Mouse (Mus musculus): ENCODE measurements around the gene Ifi27l2b. TPM values are rescaled to one million over a fixed set of nuclear protein-coding genes. Genes with fewer than 3 reads are reported as not detected.
"Not testable (repeated sequence)": the region's sequence is repeated elsewhere in the genome, so short reads cannot be mapped to it uniquely, and the experiment has no call there.

Gene Ifi27l2b
- 0.57 and 0.78 TPM in 2 replicates for polyA plus RNA-seq (2012; rRNA removed)

DNA sequence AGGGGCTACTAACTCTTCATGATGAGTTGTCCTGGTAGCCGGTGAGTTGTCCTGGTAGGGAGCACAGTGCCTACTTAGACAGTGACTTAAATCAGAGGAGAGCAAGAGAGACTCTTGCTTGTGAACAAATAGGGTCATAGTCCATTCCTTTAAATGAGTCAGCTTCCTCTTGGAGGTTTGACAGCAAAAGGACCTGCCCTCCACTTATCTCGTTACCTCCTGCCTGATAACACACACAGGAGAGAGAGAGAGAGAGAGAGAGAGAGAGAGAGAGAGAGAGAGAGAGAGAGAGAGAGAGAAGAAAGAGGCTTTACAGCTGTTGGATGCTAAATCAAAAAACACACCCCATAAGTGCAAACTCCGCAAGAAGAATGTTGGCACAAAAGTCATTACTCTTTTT lies at the start of gene Ifi27l2b:
Gene Ifi27l2b (minus strand): TSS at position 84 of the 400 bp plus-strand sequence.
- no peak for DNase-seq (ENCODE audit: low spot score)

DNA sequence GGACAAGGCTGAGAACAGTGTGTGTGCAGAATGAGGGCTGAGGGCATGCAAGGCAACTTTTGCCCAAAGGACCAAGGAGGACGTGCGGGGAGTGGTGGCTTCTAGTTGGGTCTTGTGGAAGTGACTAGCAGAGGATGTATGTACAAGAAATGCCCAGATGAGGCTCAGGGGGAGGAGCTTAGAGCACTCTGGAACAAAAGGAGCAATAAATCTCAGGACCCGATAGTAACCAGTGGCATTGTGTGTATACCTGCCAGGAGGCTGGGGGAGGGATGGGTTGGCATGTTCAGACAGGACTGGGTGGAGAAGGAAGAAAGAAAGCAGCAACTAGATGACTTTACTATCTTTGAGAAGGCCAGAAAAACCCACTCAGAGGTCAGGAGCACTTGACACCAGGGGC lies 47.4 kb upstream of the Ifi27l2b start:
- no peak for DNase-seq (ENCODE audit: low spot score)

DNA sequence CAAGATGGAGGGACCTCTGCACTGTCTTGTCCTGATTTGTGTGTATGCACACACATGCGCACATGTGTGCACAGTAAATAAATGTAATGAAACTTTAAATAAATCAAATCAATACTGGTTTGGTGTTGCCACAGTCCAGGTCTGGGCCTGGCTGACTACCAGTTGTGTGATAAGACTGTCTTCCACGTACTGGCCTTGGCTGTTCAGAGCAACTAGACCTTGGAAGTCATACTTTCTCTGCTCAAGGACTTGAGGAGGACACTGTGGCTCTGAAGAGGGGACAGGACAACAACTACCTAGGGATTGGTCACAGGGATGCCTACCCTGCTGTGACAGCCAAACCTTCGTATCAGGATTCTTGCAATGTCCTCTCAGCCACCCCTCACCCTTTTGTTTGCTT lies 46.3 kb upstream of the Ifi27l2b start:
- DNase-seq (ENCODE audit: low spot score) = no peak

DNA sequence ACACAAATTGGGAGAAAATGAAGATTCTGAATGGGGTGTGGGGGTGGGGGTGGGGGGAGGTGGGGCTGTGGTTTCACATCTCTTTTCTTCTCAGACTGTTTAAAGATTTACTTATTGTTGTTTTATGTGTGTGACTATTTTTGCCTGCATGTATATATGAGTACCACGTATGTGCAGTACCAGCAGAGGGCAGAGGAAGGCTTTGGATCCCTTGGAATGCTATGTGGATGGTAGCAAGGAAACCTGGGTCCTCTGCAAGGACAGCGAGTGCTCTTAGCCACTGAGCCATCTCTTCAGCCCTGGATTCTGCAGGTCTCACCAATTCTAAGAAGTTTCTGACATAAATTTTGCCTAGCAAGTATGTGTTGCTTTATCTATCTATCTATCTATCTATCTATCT lies 42.2 kb upstream of the Ifi27l2b start:
- DNase-seq (ENCODE audit: low spot score) = no peak

DNA sequence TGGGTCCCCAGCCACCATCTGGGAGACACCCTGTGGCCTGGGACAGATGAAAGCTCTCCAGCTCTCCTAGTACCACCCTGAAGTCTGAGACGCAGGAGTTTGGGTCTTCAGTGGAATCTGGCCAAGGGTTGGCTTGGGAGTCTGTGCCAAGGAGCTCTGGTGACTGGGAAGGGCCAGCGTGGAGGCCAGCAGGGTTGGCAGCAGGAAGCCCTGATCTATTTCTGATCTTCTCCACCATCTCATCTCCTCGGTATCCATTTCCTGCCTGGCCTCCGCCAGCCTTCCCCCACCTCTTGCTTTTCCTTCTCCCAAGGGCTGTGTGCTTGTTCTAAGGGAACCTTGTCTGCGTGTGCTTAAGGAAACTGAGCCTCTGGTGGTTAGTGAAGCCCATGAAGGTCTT lies 41.7 kb upstream of the Ifi27l2b start:
- no peak for DNase-seq (ENCODE audit: low spot score)

DNA sequence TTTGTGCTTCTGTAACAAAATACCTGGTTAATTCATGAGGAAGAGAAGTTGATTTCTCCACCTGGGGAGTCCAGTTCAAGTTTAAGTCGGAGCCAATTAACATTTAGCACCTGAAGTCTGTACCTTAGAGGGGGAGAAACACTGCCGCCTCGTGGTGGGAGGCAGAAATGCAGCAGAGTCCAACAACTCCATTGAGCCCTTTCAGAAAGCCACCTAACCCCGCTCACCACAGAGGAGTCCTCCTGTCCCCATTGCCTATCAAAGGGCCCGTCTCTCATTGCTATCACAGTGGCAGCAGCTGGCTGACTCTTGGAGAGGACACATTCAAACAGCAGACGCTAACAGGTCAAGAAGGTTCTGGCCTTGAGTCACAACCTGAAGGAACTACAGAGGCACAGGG lies 37.5 kb upstream of the Ifi27l2b start:
- peak; percentile 44 for DNase-seq (ENCODE audit: low spot score)

DNA sequence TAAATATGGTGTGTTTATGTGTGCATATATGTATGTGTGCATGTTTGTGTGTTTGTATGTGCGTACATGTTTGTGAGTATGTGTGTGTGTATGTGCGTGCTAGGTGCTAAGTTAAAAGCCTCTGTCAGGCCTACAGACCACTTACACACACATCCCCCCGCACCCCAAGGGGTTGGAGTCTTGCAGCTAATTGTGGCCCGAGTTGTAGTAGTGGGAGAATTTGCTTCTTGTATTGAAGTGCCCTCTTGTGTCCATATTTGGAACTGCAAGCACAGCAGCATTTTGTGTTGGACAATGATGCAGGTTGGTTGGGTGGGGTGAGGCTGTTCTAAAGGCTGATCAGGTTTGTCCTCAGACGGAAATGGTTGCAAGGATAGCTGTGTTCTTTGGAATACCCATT lies 35.7 kb upstream of the Ifi27l2b start:
- DNase-seq (ENCODE audit: low spot score) = no peak

DNA sequence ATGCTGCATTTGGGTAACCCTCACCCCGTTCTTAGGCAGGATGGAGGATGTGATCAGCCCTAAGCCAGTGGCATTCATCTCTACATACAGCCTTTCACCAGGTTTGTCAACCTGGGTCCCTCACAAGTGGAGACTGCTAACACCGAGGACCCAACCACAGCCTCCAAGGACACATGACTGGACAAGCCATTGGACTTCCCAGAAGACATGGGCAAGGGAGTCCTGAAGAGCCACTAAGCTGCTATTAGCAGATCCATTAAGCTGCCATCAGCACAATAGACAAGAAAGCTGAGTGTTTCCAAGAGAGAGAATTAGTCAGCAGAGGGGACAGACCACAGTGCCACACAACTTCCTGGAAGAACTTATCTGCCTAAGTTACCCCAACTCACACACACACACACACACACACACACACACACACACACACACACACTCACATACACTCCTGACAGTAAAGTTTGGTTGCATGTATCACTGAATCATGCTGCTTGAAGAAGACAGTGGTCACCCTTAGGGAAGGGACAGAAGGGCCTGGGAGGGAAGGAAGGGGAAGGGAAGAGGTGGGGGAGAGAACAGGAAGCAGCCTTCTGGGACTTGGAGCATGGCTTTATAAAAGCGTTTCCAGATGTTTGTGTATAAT lies 34.2 kb upstream of the Ifi27l2b start:
- no peak for DNase-seq (ENCODE audit: low spot score)

DNA sequence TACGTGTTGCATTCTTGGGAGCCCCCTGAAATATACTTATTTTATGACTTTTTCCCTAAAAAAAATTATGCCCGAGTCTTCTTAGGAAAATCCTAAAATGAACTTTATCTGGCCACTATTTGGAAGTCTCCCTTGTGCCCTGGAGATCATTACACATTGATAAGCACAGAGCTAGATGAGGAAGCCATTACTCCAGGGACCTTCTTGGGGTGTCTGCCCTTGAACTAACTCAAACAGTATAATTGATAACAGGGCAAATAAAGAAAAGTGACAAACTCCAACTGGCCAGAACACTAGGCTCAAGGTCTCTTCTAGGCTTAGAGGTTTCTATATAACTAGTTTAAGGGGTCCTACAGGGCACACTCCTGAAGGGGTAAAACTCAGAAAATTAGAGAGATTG lies 30.7 kb upstream of the Ifi27l2b start:
- DNase-seq (ENCODE audit: low spot score) = no peak

DNA sequence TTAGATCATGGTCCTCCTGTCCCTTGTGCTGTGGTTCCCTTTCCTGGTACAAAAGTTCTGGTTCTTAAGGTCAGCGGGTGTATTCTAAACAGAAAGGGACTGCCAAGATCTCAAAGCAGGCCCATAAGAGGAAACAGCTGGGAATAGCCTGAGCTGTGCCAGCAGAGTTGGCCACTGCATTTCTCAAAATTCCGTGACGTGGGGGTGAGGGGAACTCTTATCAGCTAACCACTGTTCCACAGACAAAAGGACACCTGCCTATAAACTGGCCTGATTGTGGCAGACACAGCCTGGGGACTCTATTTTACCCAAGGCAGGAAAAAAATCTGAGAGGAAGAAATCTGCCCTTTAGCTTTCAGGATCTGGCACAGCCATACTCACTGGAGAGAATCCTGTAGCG lies 30.3 kb upstream of the Ifi27l2b start:
- no peak for DNase-seq (ENCODE audit: low spot score)

DNA sequence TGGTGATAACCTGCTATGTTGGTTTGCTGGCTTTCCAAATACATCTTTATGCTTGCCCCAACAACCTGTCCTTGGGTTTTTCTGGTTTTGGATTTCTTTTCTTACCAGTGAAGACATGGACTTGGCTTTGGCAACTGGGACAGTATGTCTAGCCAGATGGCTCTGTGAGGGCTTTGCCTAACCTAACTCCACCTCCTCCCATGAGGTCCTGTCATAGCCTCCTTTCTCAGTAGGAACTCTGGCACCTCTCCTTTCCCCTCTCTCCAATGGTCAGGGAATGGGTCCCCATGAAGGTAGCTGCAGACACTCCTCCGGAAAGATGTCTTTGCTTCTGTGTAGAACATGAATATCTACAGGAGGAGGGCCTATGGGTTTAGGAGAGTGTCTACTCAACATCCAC lies 29.7 kb upstream of the Ifi27l2b start:
- DNase-seq (ENCODE audit: low spot score) = no peak

DNA sequence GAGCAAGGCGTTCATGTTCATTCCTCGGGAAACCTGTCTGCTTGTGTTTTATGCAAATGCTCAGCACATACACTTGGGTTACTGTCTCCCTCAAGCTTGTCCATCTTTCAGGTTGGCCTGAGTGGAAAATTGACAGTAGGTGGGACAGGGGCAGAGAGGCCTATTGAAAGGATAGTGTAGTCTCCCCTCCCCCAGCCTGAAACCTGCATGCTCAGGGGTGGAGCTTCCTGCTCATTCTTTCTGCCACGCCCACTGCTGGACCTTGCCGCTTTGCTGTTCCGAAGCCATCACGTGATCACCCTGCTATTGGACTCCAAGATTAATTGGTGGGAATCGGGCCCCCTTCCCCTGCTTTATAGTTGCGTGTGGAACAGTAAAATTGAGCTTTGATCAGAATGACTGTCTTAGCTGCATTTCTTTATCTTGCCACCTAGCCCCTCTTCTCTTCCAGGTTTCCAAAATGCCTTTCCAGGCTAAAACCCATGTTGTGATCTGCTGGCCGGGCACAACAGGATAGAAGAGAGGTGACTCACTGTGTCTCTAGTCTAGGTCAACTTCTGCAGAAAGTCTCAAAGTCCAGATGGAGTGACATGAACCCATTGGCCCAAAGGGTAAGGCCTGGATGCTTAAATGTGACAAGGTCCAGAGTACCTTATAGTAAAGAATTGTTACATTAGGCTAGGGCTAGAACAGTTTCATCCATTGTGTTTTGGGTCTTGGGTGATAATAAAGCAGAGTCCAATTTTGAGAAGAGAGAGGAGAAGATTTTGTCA lies 27.4 kb upstream of the Ifi27l2b start:
- DNase-seq (ENCODE audit: low spot score) = not testable (repeated sequence)

DNA sequence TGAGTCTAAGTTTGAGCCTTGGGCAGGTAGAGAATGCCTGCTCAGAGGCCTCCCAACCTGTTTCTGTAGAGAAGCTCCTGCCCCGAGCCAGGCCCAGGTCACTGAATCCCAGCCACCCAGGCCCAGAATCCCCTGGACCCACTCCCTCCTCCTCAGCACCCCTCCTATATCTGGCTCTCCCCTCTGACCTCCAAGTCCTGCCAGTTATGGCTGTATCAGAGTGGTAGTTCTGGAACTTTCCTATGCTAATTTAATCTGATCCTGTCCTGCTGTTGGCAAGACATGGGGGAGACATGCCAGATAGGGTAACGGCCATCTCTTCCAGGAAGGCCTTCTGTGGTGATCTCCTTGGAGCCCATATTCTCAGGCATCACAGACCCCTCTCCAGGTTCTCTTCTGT lies 25.8 kb upstream of the Ifi27l2b start:
- DNase-seq (ENCODE audit: low spot score) = no peak

DNA sequence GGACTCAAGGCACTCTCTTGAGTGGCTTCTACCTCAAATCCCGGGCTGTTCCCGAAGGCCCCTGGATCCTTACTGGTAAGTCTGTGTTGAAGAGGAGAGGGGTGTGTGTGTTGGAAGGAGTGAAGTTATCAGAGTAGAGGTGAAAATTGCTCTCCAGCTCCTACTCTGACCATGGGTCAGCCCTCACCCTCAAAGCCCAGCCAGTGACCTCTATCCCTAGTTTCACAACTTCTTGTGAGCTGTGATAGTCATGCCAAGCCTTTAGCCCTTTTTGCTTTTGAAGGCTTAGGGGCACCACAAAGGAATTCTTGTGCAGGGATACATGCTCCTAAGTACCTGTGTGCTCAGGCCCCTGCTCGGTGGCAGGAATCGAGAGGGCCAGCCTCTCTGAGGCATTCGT lies 24.6 kb upstream of the Ifi27l2b start:
- DNase-seq (ENCODE audit: low spot score) = no peak

DNA sequence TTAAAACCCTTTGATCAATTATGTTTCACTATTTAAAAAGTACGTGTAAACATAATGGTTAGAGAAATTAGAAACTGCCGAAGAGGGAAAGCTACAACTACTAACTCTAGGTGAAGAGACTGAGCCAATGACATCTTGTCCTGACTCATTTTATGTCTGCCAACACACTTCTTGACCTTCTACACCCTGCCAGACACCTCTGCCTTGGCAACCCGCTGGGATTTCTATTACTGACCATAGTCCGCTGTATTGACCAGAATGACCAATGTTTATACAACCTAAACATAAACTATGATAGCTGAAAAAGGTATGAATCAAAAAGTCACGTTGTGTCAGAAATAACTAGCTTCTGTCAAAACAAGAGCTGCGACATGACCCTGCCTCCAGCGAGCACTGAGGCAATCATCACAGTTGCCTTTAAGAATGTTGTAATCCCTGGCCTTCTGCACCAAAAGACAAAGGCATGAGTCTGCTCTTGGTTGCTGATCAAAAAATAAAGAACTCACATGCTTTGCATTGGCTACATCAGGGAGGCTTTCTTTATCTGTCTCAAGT lies 20.5 kb upstream of the Ifi27l2b start:
- DNase-seq (ENCODE audit: low spot score) = no peak

DNA sequence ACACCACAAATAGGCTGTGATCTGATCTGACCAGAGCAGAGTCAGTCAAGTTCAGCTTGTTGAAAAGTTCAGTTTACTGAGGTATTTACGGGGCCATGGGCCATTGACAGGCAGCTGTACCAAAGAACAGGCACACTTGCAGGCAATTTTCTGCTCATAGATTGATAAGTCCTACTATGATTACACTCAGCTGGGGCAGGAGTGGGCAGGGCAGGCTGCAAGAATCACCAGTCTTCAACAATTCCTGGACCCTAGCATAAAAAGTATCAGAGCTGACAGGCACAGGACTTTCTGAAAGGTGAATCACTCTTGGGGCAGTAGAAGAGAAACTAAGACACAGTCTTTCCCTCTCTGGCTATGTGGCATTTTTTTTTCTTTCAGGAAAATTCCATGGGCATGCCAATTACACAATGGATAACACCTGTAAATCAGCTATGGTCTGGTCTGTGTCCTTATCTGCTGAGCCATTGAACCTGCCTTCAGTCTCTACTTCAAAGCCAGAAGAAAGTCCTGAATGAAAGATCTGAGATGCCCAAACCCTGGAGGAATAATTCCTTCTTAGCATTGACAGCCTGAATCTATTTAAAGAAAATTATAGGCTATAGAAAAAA lies 19.9 kb upstream of the Ifi27l2b start:
- no peak for DNase-seq (ENCODE audit: low spot score)

DNA sequence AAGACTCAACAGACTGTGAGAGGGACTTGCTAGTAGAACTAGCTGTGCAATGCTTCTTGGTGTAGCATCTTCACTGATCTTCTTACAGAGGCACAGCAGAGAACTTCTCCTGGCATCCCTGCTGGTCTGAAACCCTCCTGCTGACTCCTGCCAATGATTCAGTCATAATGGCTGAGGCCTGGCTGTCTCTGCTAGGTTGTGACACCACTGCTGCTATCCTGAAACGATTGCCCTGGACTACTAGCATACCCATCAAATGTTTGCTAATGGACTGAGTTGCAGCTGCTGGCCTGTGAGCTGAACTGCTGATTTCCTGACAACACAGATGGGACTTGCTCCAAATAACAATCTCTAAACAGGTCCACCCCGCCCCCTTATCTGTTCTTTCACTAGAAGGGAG lies 17.5 kb upstream of the Ifi27l2b start:
- no peak for DNase-seq (ENCODE audit: low spot score)

DNA sequence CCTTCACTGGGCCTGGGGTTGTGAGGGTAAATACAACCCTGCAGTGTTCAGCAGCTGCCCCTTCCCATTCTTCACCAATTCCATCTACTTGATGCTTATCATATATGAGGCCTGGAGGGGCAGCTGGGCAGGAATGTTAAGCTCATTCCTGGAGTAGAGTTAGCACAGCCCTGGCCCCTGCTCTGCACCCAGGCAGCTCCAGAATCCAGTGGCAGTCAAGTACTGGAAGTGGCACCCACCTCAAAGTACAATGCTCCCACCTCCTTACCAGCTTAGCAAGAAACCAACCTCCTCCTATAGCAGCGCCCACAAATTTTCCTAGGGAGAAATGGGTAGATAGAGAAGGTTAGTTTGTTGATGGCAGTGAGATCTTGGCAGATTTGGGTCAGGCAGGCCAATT lies 296 bp downstream of the Ifi27l2b start:
- not testable (repeated sequence) for DNase-seq (ENCODE audit: low spot score)

DNA sequence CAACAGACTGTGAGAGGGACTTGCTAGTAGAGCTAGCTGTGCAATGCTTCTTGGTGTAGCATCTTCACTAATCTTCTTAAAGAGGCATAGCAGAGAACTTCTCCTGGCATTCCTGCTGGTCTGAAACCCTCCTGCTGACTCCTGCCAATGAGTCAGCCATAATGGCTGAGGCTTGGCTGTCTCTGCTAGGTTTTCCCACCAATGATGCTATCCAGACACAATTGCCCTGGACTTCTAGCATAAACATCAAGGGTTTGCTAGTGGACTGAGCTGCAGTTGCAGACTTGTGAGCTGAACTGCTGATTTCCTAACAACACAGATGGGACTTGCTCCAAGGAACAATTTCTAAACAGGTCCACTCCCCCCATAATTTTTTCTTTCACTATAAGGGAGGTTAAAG lies 3.7 kb downstream of the Ifi27l2b start:
- no peak for DNase-seq (ENCODE audit: low spot score)

DNA sequence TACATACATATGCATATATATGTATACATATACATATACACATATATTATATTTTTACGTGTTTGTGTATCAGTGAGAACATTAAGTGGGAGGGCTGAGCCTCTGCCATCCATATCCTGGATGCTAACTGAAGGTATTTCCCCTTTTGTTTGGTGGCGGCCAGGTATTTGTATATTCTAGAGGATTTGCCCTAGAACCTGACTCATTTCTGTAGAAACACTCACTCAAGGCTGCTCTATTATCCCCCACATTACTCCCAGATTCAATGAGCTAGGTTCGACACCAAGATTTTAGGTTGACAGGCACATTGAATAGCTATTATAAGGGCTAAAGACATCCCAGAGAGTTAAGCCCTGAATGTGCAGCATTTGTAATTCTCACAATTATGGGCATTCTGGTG lies 12.0 kb downstream of the Ifi27l2b start:
- no peak for DNase-seq (ENCODE audit: low spot score)

DNA sequence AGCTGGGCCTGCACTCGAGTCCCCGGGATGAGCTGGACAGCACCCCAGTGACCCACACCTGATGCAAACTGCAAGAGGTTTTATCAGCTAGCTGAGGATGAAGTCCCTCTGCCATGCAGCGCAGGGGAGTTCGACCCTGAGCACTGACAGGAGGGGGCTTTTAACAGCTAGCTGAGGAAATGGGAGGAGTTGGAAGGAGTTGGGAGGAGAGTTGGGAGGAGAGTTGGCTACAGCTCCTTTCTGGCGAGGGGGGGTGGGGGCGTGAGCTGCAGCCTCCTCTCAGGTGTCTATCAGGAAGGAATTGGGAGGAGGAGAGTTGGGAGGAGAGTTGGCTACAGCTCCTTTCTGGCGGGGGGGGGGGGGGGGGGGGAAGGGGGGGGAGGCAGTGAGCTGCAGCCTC lies 12.8 kb downstream of the Ifi27l2b start:
- DNase-seq (ENCODE audit: low spot score) = not testable (repeated sequence)

DNA sequence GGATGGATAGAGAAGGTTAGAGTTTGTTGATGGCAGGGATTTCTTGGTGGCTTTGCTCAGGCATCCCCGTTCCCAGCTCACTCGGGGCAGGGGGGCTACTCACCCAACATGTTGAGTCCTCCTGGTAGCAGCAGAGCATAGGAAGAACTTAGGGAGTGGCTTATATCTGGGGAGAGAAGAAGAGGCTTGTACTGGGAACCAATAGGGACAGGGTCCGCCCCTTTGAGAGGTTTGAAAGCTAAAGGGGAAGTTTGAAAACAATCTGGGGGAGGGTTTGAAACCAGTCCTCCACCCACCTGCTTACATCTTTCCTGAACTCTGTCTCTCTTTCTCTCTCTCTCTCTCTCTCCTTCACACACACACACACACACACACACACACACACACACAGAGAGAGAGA lies 13.5 kb downstream of the Ifi27l2b start, which contains the start of gene Ifi27l2a:
Gene Ifi27l2a (minus strand): TSS at position 157 of the 400 bp plus-strand sequence.
- no peak for DNase-seq (ENCODE audit: low spot score)

DNA sequence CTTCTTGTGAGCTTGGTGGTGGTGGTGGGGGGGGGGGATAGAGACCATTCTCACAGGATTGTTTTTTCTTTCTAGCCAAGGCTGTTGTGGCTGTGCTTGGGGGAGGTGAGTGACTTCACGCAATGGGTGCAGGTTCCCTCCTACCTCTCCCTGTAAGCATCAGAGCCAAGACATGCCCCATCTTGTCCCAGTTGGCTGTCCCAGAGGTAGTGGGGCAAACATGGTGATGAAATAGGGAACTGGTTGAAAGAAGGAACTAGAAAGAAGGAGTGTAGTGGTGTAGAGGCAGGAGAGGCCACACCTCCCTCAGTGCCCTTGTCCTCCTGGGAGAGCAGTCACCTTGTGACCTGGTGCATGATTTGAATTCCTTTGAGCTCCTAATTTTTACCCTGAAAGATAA lies 19.4 kb downstream of the Ifi27l2b start:
- DNase-seq (ENCODE audit: low spot score) = no peak
